Mouse (Mus musculus) ES-Bruce4 (cell line): ENCODE results near the gene Nmnat1.
"Not testable (repeated sequence)": the region's sequence is repeated elsewhere in the genome, so short reads cannot be mapped to it uniquely, and the experiment has no call there.

Experiments
- EP300 ChIP-seq: IDR thresholded peaks from 2 replicates; pipeline ENCODE4 v1.6.1; 2011; ENCODE audit warnings: low read depth, low read length; ENCODE audit not compliant: insufficient read depth
- POLR2A ChIP-seq: IDR thresholded peaks from one replicate; pipeline ENCODE4 v1.8.1; 2011; ENCODE audit warnings: low read length; ENCODE audit not compliant: insufficient read depth

DNA sequence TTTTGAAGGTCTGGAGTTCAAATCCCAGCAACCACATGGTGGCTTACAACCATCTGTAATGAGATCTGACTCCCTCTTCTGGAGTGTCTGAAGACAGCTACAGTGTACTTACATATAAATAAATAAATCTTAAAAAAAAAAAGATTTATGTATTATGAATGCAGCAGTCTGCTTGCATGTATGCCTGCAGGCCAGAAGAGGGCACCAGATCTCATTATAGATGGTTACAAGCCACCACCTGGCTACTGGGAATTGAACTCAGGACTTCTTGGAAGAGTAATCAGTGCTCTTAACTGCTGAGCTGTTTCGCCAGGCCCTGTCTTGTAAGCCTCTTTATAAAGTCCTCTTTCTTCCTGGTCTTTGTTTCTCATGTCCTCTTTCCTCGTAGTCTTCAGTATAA is 24.5 kb downstream of the Nmnat1 start:
- not testable (repeated sequence) for TF ChIP-seq EP300, POLR2A
